Mouse (Mus musculus): ENCODE results near the gene Adipor1.
"Not testable (repeated sequence)": the region's sequence is repeated elsewhere in the genome, so short reads cannot be mapped to it uniquely, and the experiment has no call there.

Gene Adipor1

GRCm38 (mm10) chr1:134419176-134419575 is 4.0 kb downstream of the Adipor1 start:
- in situ Hi-C loops (cut with MboI, MseI) = no loop called here

DNA sequence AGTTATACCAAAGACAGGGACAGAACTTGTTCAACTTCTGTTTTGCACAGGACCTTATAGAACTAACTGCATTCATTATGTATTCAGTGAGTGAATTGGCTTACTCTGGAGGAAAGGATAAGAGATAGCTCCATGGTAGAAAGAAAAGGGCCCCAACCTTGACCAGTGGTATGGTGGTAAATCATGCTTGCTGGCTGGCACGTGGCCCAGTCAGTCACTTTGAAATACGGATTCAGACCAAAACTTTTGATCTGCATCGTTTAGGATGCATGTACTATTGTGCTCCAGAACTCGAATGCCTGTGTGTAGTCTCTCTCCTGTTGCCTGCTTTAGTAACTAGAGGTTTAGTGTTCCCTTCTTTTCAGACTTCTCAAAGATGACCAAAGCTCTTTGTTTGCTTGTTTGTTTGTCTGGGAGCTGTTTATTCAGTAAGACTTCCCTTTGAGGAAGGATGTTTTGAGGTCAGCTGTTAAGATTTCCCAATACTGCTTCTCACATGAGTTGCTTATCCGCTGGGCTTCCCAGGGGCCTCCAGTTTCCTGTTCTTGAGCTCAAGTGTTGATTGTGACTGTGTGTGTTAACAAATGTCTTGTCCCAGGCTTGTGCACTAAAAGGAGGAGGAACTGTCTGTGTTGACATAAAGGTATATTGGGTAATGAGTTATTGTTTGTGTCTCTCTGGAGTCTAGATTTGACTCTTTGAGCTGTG is 4.7 kb downstream of the Adipor1 start:
- in situ Hi-C loops (cut with MboI, MseI) = no loop called here

DNA sequence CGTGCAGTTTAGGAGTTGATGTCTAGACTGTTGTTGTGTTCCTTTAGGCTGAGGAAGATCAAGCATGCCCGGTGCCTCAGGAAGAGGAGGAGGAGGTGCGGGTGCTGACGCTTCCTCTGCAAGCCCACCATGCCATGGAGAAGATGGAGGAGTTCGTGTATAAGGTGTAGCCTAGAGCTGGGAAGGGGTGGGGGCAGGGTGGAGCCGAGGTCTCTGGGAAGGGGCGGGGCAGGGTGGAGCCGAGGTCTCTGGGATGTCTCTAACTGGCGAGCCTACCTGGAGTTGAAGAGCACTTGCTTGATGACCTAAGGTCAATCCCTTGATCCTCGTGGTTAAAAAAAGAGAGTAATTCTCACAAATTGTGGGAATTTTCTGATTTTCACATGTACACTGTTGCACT is 8.7 kb downstream of the Adipor1 start:
- in situ Hi-C loops (cut with MboI, MseI) = no loop called here

GRCm38 (mm10) chr1:134426289-134426688 is 11.1 kb downstream of the Adipor1 start:
- in situ Hi-C loops (cut with MboI, MseI) = no loop called here

GRCm38 (mm10) chr1:134433002-134433401 is 17.8 kb downstream of the Adipor1 start:
- in situ Hi-C loops (cut with MboI, MseI) = no loop called here

GRCm38 (mm10) chr1:134433473-134433872 is 18.3 kb downstream of the Adipor1 start:
- in situ Hi-C loops (cut with MboI, MseI) = no loop called here

- in situ Hi-C loops (cut with MboI, MseI) = no loop called here
Observed at GRCm38 (mm10) chr1:134435414-134435813, 20.2 kb downstream of the Adipor1 start.

- in situ Hi-C loops (cut with MboI, MseI) = no loop called here
Observed at GRCm38 (mm10) chr1:134440437-134440836, 25.3 kb downstream of the Adipor1 start.

GRCm38 (mm10) chr1:134441737-134442136 is 26.6 kb downstream of the Adipor1 start:
- in situ Hi-C loops (cut with MboI, MseI) = not testable (repeated sequence)

DNA sequence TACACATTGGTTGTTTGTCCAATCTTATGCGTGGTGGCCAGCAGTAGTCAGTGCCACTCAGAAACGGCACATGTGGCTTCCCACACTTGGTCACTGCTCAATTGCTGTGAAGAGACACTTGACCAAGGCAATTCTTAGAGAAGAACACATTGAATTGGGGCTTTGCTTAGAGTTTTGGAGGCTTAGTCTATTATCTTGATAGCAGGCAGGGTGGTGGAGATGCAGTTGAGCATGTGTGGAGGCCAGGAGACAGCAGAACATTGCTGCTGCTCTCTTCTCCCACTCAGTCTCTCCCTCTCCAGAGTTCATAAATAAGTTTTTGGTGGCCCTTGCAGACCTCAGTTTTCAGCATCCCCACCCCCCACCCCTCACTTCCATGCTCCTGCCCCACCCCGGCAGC is 27.2 kb downstream of the Adipor1 start:
- in situ Hi-C loops (cut with MboI, MseI) = no loop called here

DNA sequence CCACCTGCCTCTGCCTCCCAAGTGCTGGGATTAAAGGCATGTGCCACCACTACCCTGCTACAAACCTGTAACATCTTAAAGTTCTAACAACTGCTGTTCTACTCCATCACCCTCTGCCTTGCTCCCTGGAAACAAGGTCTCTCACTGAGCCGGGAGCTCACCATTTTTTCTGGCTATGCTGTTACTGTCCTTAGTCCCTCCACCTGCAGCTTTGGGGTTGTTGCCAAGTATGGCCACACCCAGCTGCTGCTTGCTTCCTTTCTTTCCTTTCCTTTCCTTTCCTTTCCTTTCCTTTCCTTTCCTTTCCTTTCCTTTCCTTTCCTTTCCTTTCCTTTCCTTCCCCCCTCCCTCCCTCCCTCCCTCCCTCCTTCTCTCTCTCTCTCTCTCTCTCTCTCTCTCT is 28.1 kb downstream of the Adipor1 start:
- in situ Hi-C loops (cut with MboI, MseI) = not testable (repeated sequence)

- in situ Hi-C loops (cut with MboI, MseI) = no loop called here
Observed at GRCm38 (mm10) chr1:134445418-134445817, 30.2 kb downstream of the Adipor1 start.

DNA sequence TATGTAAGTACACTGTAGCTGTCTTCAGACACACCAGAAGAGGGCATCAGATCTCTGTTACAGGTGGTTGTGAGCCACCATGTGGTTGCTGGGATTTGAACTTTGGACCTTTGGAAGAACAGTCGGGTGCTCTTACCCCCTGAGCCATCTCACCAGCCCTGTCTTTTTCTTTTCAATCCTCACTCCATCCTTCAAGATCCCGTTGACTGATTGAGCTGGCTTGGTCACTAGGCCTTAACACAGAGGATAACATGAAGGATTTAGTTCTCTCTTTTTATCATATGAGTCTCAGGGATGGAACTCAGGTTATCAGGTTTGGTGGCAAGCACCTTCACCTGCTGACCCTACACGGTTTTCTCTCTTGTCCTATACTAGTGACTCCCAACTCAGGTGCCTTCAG is 33.4 kb downstream of the Adipor1 start:
- in situ Hi-C loops (cut with MboI, MseI) = not testable (repeated sequence)

- in situ Hi-C loops (cut with MboI, MseI) = no loop called here
Observed at GRCm38 (mm10) chr1:134450201-134450600, 35.0 kb downstream of the Adipor1 start.

GRCm38 (mm10) chr1:134450986-134451385 is 35.8 kb downstream of the Adipor1 start:
- in situ Hi-C loops (cut with MboI, MseI) = no loop called here

- in situ Hi-C loops (cut with MboI, MseI) = no loop called here
Observed at GRCm38 (mm10) chr1:134454904-134455824, 40.0 kb downstream of the Adipor1 start, which contains the start of gene Klhl12. Klhl12 (plus strand) TSS chr1:134455531.

- in situ Hi-C loops (cut with MboI, MseI) = no loop called here
Observed at GRCm38 (mm10) chr1:134456060-134456459, 40.9 kb downstream of the Adipor1 start.

DNA sequence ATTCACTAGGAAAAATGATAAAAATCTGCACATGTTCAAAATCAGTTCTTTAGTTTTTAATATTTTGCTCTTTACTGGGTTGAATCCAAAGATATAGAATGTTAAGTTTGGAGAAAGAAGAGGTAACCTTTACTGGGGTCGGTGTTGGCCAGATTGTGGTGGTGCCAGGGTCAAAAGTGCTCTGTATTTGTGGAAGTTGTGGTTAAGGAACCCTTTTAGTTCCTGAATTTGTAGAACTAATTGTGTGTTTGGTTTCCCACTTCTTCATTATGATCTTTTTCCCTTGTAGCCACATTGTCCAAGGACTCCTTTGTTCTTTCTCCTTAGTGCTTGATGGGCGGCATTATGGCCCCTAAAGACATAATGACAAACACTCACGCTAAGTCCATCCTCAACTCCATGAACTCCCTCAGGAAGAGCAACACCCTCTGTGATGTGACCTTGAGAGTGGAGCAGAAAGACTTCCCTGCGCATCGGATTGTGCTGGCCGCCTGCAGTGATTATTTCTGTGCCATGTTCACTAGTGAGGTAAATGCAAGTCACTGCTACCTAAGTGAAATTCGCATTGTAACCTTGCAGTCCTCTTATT is 43.1 kb downstream of the Adipor1 start:
- in situ Hi-C loops (cut with MboI, MseI) = no loop called here

- in situ Hi-C loops (cut with MboI, MseI) = loop anchor here (5.0 kb wide), 1 partner anchor 103 kb away; no protein-coding TSS in a partner anchor
Observed at GRCm38 (mm10) chr1:134460294-134461284, 45.4 kb downstream of the Adipor1 start.
